Mouse (Mus musculus): ENCODE results near the gene Nfix.

GRCm38 (mm10) chr8:84686191-84687002 lies 113.7 kb downstream of the Nfix start, which contains the start of gene Trmt1:
- TF ChIP-seq CHD2 (IDR thresholded peaks at IDR 0.05; ENCODE audit: low read depth, low read length) (no peak), ZNF384 (IDR thresholded peaks at IDR 0.05; ENCODE audit: low read depth, low read length) (no peak)

Data from ES-E14 (cell line).